Mouse (Mus musculus): ENCODE results near the gene Alkbh7.

Alkbh7 gene

GRCm38 (mm10) chr17:57030931-57031660, 34.0 kb downstream of the Alkbh7 start, which contains the start of gene Khsrp:
Gene Khsrp, minus strand, starts transcription at chr17:57031522.
- no peak for DNase-seq (ENCODE audit: low read depth, low spot score)

GRCm38 (mm10) chr17:57031661-57032420, 34.7 kb downstream of the Alkbh7 start:
- DNase-seq (ENCODE audit: low read depth, low spot score), result peak; percentile 100

- no peak for DNase-seq (ENCODE audit: low read depth, low spot score)
These were observed 35.7 kb downstream of the Alkbh7 start for GRCm38 (mm10) chr17:57032854-57033253.

GRCm38 (mm10) chr17:57038978-57039377, 41.8 kb downstream of the Alkbh7 start:
- DNase-seq (ENCODE audit: low read depth, low spot score), result no peak

- DNase-seq (ENCODE audit: low read depth, low spot score), result no peak
These were observed 44.4 kb downstream of the Alkbh7 start, which contains the start of gene Slc25a41 for GRCm38 (mm10) chr17:57041554-57041953. Gene Slc25a41, minus strand, starts transcription at chr17:57041654.

GRCm38 (mm10) chr17:57047406-57047805, 50.3 kb downstream of the Alkbh7 start:
- no peak for DNase-seq (ENCODE audit: low read depth, low spot score)

- DNase-seq (ENCODE audit: low read depth, low spot score), result peak; percentile 25
These were observed 51.7 kb downstream of the Alkbh7 start for GRCm38 (mm10) chr17:57048816-57049215.
